Mouse (Mus musculus) liver, postnatal 0 days (tissue): ENCODE measurements around the gene Oit1.

Experiments used
- CTCF ChIP-seq: sonication (generic); IDR thresholded peaks from 2 replicates; pipeline ENCODE4 v1.5.1; 2016; ENCODE audit warnings: antibody characterized with exemption, low read depth
- EP300 ChIP-seq: IDR thresholded peaks from 2 replicates; pipeline ENCODE4 v1.6.1; 2016; ENCODE audit warnings: antibody characterized with exemption, low read depth, mild to moderate bottlenecking

- no peak for TF ChIP-seq CTCF
- no peak for TF ChIP-seq EP300
Observed at GRCm38 (mm10) chr14:8392181-8392825, 13.7 kb upstream of the Oit1 start.
